Mouse (Mus musculus) granulocyte monocyte progenitor cell, adult 5-6 weeks (primary cell): ENCODE results near the gene Cfap126. TPM values are rescaled to one million over a fixed set of nuclear protein-coding genes. Genes with fewer than 3 reads are reported as not detected.
A peak's percentile ranks its signal among the peaks of the same experiment; 100 is the strongest.

Source experiments
- ATAC-seq: replicated peaks from 2 replicates; pipeline ENCODE4 v1.8.0; 2016; ENCODE audit warnings: mild to moderate bottlenecking, moderate TSS enrichment, inconsistent platforms; ENCODE audit not compliant: poor library complexity, severe bottlenecking
- total RNA-seq, 2 experiments: library from RNA; stranded (forward) in 1 of 2; stranded (reverse) in 1 of 2; fragments of 200-712, 200-1000 nt in 1 of 2; fragments of >200 nt in 1 of 2; fragmentation: Nextera tagmentation in 1 of 2; gene quantifications; 2 replicates each; pipeline ENCODE4 v1.2.3; 2014 to 2017

Cfap126 gene
- total RNA-seq, 2 experiments from 2014 or later = 1.5 to 1.7 TPM

GRCm38 (mm10) chr1:171090761-171091160 is 23.0 kb upstream of the Cfap126 start:
- ATAC-seq = no peak

- no peak for ATAC-seq
Observed at GRCm38 (mm10) chr1:171094424-171094823, 19.3 kb upstream of the Cfap126 start.

- ATAC-seq = no peak
Observed at GRCm38 (mm10) chr1:171096110-171096964, 17.4 kb upstream of the Cfap126 start.

GRCm38 (mm10) chr1:171097136-171097535 is 16.6 kb upstream of the Cfap126 start:
- no peak for ATAC-seq

GRCm38 (mm10) chr1:171097612-171098011 is 16.1 kb upstream of the Cfap126 start:
- ATAC-seq = no peak

- no peak for ATAC-seq
Observed at GRCm38 (mm10) chr1:171101033-171101432, 12.7 kb upstream of the Cfap126 start.

GRCm38 (mm10) chr1:171101733-171102546 is 11.8 kb upstream of the Cfap126 start:
- peak; percentile 73 for ATAC-seq

GRCm38 (mm10) chr1:171102547-171103177 is 11.1 kb upstream of the Cfap126 start:
- ATAC-seq = peak; percentile 61

GRCm38 (mm10) chr1:171103179-171103840 is 10.4 kb upstream of the Cfap126 start:
- peak; percentile 31 for ATAC-seq

- ATAC-seq = no peak
Observed at GRCm38 (mm10) chr1:171105226-171105625, 8.5 kb upstream of the Cfap126 start.

GRCm38 (mm10) chr1:171109620-171110019 is 4.1 kb upstream of the Cfap126 start:
- no peak for ATAC-seq

- ATAC-seq = no peak
Observed at GRCm38 (mm10) chr1:171110659-171111019, 3.1 kb upstream of the Cfap126 start.

- peak; percentile 75 for ATAC-seq
Observed at GRCm38 (mm10) chr1:171111020-171111780, 2.5 kb upstream of the Cfap126 start.

- ATAC-seq = no peak
Observed at GRCm38 (mm10) chr1:171111781-171112575, 1.7 kb upstream of the Cfap126 start.

- ATAC-seq = no peak
Observed at GRCm38 (mm10) chr1:171112986-171113385, 732 bp upstream of the Cfap126 start.

- ATAC-seq = no peak
Observed at GRCm38 (mm10) chr1:171116280-171116679, 2.6 kb downstream of the Cfap126 start.

GRCm38 (mm10) chr1:171118269-171118684 is 4.6 kb downstream of the Cfap126 start:
- ATAC-seq = peak; percentile 36

GRCm38 (mm10) chr1:171118996-171119395 is 5.3 kb downstream of the Cfap126 start:
- ATAC-seq = no peak

GRCm38 (mm10) chr1:171119405-171119804 is 5.7 kb downstream of the Cfap126 start:
- no peak for ATAC-seq
